Mouse (Mus musculus): Measurements from ENCODE around the gene Tigd4. TPM values are rescaled to one million over a fixed set of nuclear protein-coding genes. Genes with fewer than 3 reads are reported as not detected.

Gene Tigd4
- polyA plus RNA-seq, 1 experiment from 2014 or later, result 0.29 TPM

DNA sequence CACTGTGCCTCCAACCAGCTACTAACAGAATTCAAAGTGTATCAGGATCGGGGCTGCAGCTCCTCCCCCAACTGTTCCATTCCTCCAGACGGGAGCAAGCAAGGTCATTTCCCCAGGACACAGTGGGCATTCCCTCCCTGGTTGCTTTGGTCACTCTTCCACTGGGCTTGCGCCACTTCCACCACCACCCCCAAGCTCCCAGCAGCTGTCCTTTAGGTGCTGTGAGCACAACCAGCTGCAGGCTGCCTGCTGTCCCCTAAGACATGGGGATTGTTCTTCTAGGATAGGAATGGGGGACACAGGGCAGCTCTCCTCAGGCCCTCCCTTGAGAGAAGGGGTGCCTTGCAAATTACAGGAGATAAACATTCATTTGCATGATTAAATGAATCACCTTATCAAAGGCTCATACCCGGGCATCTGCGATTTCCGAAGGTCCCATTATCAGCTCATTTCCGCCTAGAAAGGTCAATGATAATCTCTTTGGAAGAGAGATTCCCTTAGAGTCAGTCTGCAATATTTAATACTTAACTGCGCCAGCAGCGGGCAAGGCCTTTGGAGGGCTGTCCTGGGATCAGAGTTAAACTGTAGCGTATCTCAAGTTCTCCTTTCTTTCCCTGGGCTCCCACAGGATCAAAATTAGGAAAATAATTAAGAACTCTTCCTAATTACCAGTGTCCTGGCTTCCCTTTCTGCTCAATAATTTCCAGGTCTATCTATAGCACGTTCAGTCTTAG lies 46.6 kb downstream of the Tigd4 start:
- ATAC-seq (replicated peaks; ENCODE audit: insufficient number of reproducible peaks, insufficient read depth, low FRiP score, low read depth), result no peak
- Histone ChIP-seq H3K9ac (no peak overlapping the region), H3K36me3 (no peaks in the 10 kb centered on the region), H3K4me3 (no peak overlapping the region), H3K4me1 (replicated peaks) (peaks cover 31% of the 10 kb centered on the region), H3K9me3 (replicated peaks) (no peaks in the 10 kb centered on the region), H3K27ac (peak overlapping the region; percentile 17), H3K4me2 (no peak overlapping the region), H3K27me3 (no peaks in the 10 kb centered on the region)
- WGBS, result 32% methylated on average over 11 of the region's 11 CpGs

DNA sequence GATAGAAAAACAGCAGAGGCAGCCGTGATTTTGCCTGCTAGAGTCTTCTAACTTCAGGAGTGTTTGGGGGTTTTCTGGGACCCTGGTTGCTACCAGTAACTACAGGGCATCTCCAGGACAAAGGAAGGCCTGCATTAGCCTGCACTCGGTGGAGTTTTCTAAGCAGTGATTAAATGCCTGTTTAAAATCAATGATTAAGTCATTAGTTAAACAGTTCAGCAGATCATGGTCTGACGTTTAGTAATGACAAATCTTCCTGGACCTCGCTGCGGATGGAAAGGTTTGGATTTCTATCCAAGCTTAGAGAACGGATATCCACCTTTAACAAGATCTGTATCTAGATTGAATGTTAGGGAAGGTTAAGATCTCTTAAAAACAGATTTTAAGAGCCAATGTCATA lies 47.2 kb downstream of the Tigd4 start:
- WGBS, result 66% methylated on average over 6 of the region's 6 CpGs
- H3K9ac ChIP-seq, result no peak overlapping the region
- no peak overlapping the region for H3K4me3 ChIP-seq
- H3K27me3 ChIP-seq, result no peaks in the 10 kb centered on the region
- ATAC-seq (replicated peaks; ENCODE audit: insufficient number of reproducible peaks, insufficient read depth, low FRiP score, low read depth), result no peak
- H3K4me1 ChIP-seq (replicated peaks), result peaks cover 31% of the 10 kb centered on the region
- 0 out of 2 replicates have a peak overlapping the region, but pooled peaks have one; percentile 17 for H3K27ac ChIP-seq
- no peaks in the 10 kb centered on the region for H3K9me3 ChIP-seq (replicated peaks)
- no peak overlapping the region for H3K4me2 ChIP-seq
- no peaks in the 10 kb centered on the region for H3K36me3 ChIP-seq

DNA sequence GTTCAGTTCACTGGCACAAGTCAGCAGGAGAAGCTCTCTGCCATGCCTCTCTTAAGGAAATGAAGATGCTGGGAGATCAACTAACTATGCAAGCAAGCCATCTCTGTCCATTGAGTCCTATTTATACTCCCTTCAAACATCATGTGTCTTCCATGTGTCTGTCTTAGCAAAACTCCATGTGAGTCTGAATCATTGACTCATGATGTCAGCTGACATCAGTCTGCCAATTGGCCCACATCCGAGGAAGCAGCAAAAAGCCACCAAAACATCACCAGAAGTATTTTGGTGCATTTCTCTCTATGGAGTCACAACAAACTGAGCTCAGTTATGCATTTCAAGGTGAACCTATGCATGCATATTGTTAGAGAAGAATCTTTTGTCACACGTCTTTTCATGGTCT lies 48.0 kb downstream of the Tigd4 start:
- H3K27me3 ChIP-seq, result no peaks in the 10 kb centered on the region

DNA sequence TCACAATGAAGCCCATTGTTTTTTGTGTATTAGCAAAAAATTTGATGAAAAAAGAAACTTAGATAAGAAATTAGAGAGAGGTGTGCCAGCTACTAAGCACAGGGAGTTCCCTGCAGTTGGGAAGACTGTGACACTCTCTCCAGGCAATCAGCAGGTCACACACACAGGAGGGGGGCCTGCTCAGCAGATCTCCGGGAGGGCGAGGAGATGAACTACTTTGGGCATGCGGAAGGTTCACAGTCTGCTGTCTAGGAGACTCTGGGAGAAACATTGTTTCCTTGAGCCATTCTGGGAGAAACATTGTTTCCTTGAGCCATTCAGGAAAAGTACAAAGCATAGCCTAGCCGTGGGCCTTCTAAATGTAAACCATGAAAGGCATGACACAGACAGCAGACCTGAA lies 49.6 kb downstream of the Tigd4 start:
- H3K9ac ChIP-seq, result no peak overlapping the region
- H3K27me3 ChIP-seq, result no peaks in the 10 kb centered on the region
- no peak overlapping the region for H3K4me3 ChIP-seq
- H3K4me1 ChIP-seq (replicated peaks), result peaks cover 23% of the 10 kb centered on the region
- H3K4me2 ChIP-seq, result no peak overlapping the region
- ATAC-seq (replicated peaks; ENCODE audit: insufficient number of reproducible peaks, insufficient read depth, low FRiP score, low read depth), result no peak
- WGBS, result 56% methylated on average over 4 of the region's 4 CpGs
- no peaks in the 10 kb centered on the region for H3K36me3 ChIP-seq
- H3K9me3 ChIP-seq (replicated peaks), result no peaks in the 10 kb centered on the region
- H3K27ac ChIP-seq, result no peak overlapping the region

More for the DNA sequence above, 48.0 kb downstream of the Tigd4 start:
- Histone ChIP-seq H3K9ac (no peak overlapping the region), H3K27ac (no peak overlapping the region), H3K4me3 (no peak overlapping the region), H3K4me1 (replicated peaks) (peaks cover 30% of the 10 kb centered on the region), H3K4me2 (no peak overlapping the region), H3K9me3 (replicated peaks) (no peaks in the 10 kb centered on the region), H3K36me3 (no peaks in the 10 kb centered on the region)
- no peak for ATAC-seq (replicated peaks; ENCODE audit: insufficient number of reproducible peaks, insufficient read depth, low FRiP score, low read depth)
- 87% methylated on average over 2 of the region's 2 CpGs for WGBS

DNA sequence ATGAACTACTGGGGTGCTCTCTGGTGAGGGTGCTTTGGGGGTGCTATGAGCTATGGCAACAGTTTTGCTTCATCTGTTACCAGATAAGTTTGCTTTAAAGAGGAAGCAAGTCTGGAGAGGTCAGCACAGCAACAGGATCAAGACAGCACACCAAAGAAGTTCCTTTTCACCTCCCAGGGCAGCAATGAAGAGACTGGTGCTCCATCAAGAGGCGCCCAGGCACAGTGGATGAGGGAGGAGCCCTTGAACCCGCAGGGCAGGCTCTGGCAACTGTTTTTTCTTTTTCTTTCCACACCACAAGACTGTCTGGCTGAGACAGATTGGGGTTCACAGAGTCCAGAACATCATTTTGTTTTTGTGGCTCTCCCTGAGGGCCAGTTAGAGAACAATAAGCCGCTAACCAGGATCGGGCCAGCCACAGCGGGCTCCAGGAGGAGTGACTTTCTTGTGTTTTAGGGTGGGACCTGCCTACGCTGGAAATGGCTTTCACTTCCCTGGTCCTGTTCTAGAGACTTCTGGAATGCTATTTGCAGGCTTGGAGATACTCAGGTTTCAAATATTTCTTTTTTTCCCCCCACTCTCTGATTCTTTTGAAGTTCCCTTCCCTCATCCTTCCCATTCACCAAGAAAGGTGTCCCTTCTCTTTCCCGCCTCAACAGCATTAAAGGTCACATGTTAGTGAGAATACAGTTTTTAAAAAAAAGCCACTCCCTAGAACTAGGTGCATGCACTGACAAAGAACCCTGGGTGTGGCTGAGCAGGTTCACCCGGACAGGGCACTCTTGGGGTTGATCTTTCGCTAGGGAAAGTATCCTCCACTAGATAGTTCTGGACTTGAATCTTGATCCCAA lies 52.0 kb downstream of the Tigd4 start:
- Histone ChIP-seq H3K36me3 (no peaks in the 10 kb centered on the region), H3K9me3 (replicated peaks) (no peaks in the 10 kb centered on the region), H3K4me3 (no peak overlapping the region), H3K27ac (no peak overlapping the region), H3K9ac (no peak overlapping the region), H3K27me3 (no peaks in the 10 kb centered on the region), H3K4me1 (replicated peaks) (0 out of 2 replicates have a peak, but pooled peaks cover 3% of the 10 kb centered on the region), H3K4me2 (no peak overlapping the region)
- 79% methylated on average over 9 of the region's 9 CpGs for WGBS
- no peak for ATAC-seq (replicated peaks; ENCODE audit: insufficient number of reproducible peaks, insufficient read depth, low FRiP score, low read depth)

DNA sequence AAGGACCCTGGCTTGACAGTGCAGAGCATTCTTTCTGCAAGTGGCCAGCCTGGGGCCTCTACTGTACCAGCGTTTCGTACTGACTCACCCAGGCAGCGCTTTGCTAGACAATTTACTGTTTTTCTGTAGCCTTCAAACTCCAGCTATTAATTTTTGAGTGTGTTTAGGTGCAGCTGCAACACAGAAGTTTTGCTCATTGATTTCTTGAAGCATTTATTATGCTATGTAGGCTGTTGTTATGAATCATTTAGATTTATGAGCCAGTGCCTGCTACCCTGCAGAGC lies 52.6 kb downstream of the Tigd4 start:
- no peak for ATAC-seq (replicated peaks; ENCODE audit: insufficient number of reproducible peaks, insufficient read depth, low FRiP score, low read depth)
- Histone ChIP-seq H3K27ac (no peak overlapping the region), H3K4me3 (no peak overlapping the region), H3K9me3 (replicated peaks) (no peaks in the 10 kb centered on the region), H3K36me3 (no peaks in the 10 kb centered on the region), H3K4me1 (replicated peaks) (0 out of 2 replicates have a peak, but pooled peaks cover 2% of the 10 kb centered on the region), H3K9ac (no peak overlapping the region), H3K4me2 (no peak overlapping the region), H3K27me3 (no peaks in the 10 kb centered on the region)
- 92% methylated on average over 3 of the region's 3 CpGs for WGBS

DNA sequence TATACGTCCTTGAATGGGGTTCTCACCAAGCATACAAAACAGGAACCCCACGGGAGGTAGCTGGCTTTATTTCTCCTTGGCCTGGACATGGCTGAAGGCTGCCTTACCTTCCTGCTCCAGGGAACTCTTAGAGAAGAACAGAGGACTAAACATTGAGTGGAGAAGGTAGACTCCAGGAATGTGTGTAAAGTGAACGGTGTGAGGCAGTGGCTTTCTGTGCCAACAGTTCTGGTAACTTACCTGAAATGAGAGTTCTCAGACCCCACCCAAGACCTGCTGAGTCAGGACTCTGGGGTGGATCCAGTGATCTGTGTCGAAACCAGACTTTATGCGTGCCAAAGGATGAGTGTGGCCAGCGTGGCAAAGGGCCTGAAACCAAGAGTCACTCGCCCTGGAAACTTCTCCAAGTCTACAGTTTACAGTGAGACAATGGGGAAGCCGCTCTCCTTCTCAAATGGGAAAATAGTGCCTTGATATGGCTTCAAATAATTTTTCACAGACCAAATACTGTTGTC lies 53.0 kb downstream of the Tigd4 start:
- Histone ChIP-seq H3K27me3 (no peaks in the 10 kb centered on the region), H3K4me1 (replicated peaks) (0 out of 2 replicates have a peak, but pooled peaks cover 2% of the 10 kb centered on the region), H3K4me3 (no peak overlapping the region), H3K9me3 (replicated peaks) (no peaks in the 10 kb centered on the region), H3K9ac (no peak overlapping the region), H3K27ac (no peak overlapping the region), H3K36me3 (no peaks in the 10 kb centered on the region), H3K4me2 (no peak overlapping the region)
- ATAC-seq (replicated peaks; ENCODE audit: insufficient number of reproducible peaks, insufficient read depth, low FRiP score, low read depth), result no peak
- WGBS, result 79% methylated on average over 8 of the region's 8 CpGs

Other genes with a start within 250 kb of the Tigd4 start
- gene Fhdc1, start 113.1 kb upstream of the Tigd4 start, polyA plus RNA-seq (2015; fragmentation: Nextera tagmentation; extraction: Ambion mirVana), result 1.2 and 2.3 TPM in 2 replicates
- 46.8 and 54.0 TPM in 2 replicates for gene Arfip1, start 10.9 kb upstream of the Tigd4 start, polyA plus RNA-seq (2015; fragmentation: Nextera tagmentation; extraction: Ambion mirVana)
- gene Tmem154, start 72.6 kb downstream of the Tigd4 start, polyA plus RNA-seq (2015; fragmentation: Nextera tagmentation; extraction: Ambion mirVana), result 1.7 and 2.3 TPM in 2 replicates
- gene Fbxw7, start 221.7 kb downstream of the Tigd4 start, polyA plus RNA-seq (2015; fragmentation: Nextera tagmentation; extraction: Ambion mirVana), result 8.1 and 9.8 TPM in 2 replicates

All from heart, embryonic 15.5 days (tissue).